Mouse (Mus musculus) activated CD4-positive, CD25-positive, alpha-beta regulatory T cell, adult 4 months (primary cell): ENCODE results near the gene Ap3b2. TPM values are rescaled to one million over a fixed set of nuclear protein-coding genes. Genes with fewer than 3 reads are reported as not detected.

Experiments
- ATAC-seq: one replicate; pipeline ENCODE4 v1.8.0; 2017
- polyA plus RNA-seq, 2 experiments: library from polyadenylated mRNA; unstranded; fragments of 100-300 nt; shearing (Covaris generic); gene quantifications; one replicate each; pipeline ENCODE4 v1.2.1; 2017

The Ap3b2 gene
- polyA plus RNA-seq, 2 experiments from 2014 or later = not detected

- ATAC-seq = no peak
These were observed 16.9 kb downstream of the Ap3b2 start for GRCm38 (mm10) chr7:81476833-81477232.

DNA sequence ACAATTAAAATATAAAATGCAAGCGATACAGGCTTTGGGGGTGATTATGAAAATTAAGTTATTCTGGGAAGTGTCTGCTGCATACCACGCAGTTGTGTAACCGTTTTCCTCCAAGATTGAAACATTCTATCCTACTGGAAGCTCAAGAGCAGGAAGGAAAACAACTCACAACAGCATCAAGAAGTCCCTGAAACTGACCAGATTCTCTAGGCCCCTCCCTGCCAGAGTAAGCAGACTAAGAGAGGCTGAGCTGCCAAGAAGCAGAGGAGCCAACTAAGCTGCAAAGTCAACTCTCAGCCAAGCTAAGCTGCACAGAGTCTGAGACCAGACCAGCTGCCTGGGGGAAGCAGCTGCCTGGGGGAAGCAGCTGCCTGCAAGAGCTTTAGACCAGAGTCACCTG, 18.5 kb downstream of the Ap3b2 start:
- no peak for ATAC-seq

- no peak for ATAC-seq
These were observed 28.7 kb downstream of the Ap3b2 start for GRCm38 (mm10) chr7:81464906-81465450.

DNA sequence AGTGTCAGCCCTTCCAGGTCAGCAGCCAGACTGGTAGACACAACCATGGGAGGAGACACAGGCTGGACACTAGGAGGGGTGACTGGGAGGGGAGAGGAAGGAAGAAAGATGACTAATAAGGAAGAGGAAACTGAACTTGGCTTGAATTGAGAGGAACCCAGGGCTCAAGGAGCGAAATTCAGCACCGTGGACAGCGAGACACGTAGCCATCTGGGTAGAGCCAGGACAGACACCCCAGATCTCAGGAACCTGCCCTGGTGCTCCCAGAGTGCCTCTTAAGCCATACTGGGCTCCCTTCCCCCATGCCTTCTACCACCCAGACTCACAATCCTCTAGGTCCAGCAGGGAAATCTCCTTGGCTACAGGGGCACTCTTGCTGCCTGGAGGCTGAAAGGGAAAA, 29.6 kb downstream of the Ap3b2 start:
- ATAC-seq = no peak

- ATAC-seq = no peak
These were observed 30.9 kb downstream of the Ap3b2 start for GRCm38 (mm10) chr7:81462815-81463214.

DNA sequence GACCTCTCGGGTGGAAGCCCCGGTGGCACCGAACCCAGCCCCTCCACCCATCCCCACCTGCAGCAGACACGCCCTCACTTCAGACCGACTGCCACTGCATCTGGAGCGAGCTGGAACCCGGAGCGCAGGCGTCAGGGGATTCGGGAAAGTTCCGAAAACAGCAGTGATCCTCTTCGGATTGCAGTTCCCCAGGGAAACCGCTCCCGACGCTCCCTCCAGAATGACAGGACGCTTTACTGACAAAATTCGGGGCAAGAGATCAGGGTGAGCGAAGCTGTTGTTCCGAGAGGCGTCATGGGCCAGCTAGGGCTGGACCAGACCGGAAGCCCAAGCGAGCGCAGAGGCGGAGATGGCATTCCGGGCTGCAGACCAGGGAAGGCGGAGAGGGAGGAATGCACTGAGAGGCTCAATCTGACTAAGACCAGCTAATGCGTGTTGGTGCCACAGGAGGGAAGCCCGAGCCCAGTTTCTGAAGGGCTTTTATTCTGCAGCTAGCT, 38.5 kb downstream of the Ap3b2 start, which contains the start of gene Cpeb1:
Cpeb1 (minus strand) TSS at position 311 of the 497 bp plus-strand sequence.
- ATAC-seq = no peak

- no peak for ATAC-seq
These were observed 39.2 kb downstream of the Ap3b2 start for GRCm38 (mm10) chr7:81454331-81455039.

DNA sequence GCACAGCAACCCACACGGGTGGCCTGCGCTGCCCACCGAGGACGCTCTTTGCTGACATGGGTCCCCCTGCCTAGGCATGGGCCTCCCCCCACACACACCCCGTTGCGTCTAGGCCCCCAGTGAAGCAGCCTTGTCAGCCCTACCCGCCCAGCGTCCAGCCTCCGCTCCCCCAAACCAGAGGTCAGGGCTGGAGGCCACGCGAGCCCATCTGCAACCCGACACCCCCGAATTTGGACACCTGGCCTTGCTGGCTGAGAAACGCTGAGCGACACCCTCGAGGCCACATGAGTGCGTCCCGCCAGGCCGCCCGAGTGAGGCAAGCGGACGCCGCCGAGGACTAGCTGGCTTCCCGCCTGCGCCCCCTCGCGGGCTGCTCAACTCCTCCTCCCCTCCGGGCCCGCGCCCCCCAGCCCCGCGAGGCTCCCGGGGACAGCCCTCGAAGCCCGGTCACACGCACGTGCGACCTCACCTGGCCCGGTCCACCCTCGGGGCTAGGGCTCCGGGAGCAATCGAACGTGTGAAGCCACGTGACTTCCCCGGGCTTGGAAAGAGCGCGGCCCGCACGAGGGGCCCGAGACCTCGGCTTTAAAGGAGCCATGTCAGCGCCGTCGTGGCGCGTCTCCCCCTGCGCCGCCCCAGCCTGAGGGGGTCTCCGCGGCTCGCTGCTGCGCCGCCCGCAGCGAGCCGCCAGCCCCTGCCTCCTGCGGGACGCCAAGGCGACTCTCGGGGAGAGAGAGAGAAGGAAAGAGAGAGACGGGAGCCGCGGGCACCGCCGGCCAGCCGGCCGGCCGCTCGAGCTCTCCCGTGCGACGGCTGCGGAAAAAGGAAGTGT, 40.1 kb downstream of the Ap3b2 start:
- ATAC-seq = no peak

- ATAC-seq = no peak
These were observed 40.7 kb downstream of the Ap3b2 start for GRCm38 (mm10) chr7:81452971-81453441.

Other genes with a start within 250 kb of the Ap3b2 start
- gene Rps17, start 148.7 kb downstream of the Ap3b2 start, polyA plus RNA-seq = 1,000 to 10,000 TPM; 1,375 to 1,389 TPM
- gene Cpeb1, start 38.5 kb downstream of the Ap3b2 start, polyA plus RNA-seq = not detected
- not detected for gene BC048679, start 4.4 kb upstream of the Ap3b2 start, polyA plus RNA-seq
- gene Fsd2, start 73.0 kb upstream of the Ap3b2 start, polyA plus RNA-seq = 1 to 10 TPM; 5.0 to 5.1 TPM
- gene Whamm, start 77.3 kb upstream of the Ap3b2 start, polyA plus RNA-seq = 1 to 10 TPM; 4.1 to 4.4 TPM
- under 1 TPM in 1 of 2 experiments, not detected in 1; 0.41 TPM for gene Homer2, start 213.6 kb upstream of the Ap3b2 start, polyA plus RNA-seq